Mouse (Mus musculus): Measurements from ENCODE around the gene Plcb4.

Plcb4 gene

DNA sequence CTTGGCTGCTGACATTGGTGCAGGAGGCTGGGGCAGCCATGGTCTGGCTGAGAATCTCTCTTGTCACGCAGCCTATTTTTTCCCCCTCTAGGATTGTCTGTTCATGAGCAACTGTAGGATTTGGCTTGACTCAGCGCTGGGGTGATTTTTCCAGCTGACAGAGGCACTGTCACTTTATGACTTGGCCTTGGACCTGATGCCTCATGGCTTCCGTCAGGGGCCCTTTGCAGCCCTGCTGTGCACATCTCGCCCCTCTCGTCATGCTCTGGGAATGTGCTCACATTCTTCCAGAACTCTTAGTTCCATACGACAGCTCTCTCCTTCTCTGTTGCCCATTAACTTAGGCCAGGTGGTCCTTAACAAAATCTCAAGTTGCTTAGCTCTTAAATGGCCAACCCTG, 152.0 kb downstream of the Plcb4 start:
- in situ Hi-C loops (cut with MboI, MseI), result no loop called here

DNA sequence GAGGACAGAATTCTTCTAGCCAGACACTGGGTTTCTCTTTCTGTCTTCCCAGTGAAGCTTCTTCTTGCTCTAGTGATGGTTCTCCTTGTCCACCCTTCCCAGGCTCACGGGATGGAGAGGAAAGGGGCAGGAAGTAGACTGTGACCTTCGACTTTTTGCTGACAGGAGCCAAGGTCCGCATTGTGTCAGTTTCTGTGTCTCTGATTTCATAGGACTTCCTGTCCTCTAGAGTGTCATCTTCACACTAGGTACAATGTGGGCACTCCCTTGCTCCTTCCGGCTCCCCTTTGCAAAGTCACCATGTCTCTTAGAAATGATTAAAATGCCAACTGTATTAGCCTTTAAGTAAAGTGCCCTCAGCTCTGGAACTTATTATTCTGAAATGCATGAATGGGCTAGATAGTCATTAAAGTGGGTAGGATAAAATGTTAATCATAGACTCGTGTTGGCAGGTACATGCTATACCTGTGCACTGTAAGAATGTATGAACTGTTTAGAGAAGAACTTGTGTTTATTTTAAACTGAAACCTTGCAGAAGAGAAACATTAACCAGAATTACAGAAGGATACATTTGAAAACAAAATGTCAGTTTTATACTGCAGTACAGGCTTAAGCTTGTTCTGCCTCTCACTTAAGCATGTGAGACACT, 152.8 kb downstream of the Plcb4 start:
- in situ Hi-C loops (cut with MboI, MseI), result no loop called here

DNA sequence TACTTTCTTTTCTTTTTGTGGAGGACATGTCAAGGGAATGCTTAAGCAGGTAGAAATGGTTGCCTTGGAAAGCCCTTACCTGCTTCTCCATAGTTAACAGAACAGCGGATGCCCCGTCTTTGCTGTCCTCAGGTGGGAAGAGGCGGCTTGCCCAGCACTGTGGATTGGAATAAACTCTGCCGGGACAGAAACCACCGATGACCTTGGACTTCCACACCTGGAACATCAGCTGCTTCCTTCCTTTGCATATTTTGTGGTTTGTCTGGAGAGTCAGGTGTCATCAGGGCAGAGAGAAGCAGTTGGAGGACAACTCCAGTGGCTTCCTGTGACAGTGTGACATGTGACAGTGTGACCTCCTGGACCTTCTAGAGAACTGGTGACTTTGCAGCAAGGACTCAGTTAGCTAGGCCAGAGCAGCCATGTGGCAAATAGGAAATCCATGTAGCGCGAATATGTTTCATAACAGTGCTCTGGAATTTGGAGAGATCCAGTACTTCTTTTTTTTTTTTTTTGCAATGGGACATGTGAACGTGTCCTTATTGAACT, 154.0 kb downstream of the Plcb4 start:
- in situ Hi-C loops (cut with MboI, MseI), result no loop called here

DNA sequence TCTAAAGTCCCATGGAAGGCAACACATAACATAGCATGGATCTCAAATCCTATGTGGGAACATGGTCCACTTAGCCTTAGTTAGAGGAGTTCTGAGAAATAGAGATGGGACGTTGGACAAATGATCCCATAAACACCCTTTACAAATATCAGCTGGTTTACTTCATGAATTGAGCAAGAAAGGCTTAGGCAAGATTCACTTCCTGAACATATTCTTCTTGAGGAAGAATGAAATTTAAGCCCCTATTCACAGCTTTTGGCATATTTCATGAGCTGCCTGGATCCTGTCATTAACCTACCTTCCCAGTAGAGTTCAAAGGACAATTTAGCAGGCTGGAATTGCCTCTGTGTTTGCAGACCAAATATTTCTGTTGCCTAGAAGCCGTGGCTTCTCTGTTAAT, 161.9 kb downstream of the Plcb4 start:
- in situ Hi-C loops (cut with MboI, MseI), result no loop called here

DNA sequence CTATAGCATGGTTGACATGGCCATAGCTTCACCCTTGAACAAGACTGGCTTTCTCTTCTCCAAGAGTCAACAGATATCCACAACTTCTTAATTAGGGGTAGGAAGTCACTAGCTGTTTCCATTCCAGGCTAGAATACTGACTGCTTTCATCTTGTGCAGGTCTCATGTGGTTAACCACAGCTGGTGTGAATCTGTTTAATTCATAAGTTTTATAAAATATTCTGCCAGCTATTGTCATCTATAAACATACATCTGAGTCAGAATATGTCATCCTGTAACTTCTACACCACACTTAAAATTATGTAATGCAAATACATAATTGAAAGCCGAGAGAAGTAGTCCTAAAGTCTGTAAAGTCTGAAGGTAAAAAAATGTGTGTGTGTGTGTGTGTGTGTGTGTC, 164.9 kb downstream of the Plcb4 start:
- in situ Hi-C loops (cut with MboI, MseI), result no loop called here

DNA sequence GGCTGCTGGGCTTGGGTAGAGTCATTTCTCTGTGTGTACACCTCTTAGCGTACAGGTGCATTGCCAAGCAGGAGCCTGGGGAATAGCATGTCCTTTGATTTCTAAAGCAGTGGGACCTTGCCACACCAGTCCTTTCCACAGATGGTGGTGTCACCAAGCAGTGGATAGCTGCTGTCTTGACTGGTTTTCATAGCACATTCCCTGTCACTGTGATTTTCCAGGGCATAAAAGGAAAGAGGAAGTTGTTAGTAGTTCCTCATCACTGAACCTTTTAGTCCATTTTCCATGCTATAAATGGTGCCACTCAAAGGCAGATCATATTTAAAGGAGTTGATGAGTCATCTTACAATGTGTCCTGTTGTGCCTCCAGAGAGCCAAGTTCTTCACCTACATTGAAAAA, 165.9 kb downstream of the Plcb4 start:
- in situ Hi-C loops (cut with MboI, MseI), result no loop called here

DNA sequence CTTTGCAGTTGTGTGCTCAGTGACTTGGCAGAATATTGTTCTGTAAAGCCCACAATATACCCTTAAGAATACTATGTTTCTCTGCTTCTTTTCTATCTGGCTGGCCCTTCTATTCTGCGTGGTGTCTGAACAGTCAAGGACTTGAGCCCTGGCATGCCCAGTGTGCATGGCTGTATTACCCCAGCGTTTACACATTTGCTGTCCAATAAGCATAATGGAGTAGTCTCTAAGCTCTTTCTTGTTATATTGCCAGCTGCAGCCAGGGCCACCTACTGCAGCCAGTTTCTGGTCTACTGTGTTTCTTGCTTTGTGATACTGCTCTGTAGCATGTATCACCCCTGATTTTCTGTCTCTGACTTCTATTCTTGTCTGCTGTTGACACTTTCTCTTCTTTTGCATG, 166.8 kb downstream of the Plcb4 start:
- in situ Hi-C loops (cut with MboI, MseI), result no loop called here

DNA sequence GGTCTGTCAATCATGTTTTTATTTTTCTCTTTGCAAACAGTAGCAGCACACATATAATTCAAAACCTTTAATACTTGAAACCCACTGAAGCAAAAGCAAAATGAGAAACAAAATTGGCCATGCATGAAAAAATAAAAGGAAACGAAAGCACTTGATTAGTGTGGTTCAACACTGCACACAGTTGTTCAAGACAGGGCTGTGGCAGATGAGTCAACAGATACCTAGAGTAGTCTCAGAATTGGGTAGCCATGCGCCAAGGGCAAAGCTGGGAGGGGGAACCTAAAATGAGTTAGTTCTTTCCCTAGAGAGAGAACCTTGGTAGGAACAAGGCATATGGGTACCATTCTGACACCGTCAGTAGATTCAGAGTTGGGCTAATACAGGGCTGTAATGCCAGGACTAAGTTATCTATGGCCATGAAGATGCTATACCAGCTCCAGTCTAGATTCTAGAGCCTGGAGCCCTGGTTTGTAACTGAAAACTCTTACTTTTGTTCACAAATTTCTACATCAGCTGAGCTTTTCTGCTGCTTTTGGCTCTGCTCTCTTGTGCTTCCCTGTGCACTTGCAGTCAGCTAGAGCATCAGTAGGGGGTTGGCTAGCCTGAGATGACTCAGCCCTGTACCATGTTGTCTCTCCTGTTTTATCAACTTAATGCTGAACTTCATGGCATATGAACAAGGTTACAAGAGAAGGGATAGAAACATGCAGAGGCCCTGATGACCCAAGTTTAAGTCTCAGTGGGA, 168.0 kb downstream of the Plcb4 start:
- in situ Hi-C loops (cut with MboI, MseI), result no loop called here

DNA sequence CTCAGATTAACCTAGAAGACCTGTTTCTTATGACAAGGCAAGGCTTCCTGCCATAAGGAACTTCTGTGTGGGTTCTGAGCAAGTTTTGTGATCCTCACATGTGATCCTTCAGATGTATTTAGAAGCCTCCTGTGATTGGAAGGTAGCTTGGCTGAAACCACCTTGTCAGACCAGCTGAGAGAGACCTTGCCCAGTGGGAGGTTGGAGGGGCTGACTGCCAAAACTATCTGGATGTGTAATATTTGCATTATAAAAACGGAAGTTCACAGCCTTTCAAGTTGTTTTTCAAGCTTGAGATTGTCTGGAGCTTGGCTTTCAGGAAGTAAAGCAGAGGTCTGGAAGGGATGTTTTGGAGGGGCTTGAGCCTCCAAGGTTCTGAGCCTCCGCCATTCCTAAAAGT, 169.6 kb downstream of the Plcb4 start:
- in situ Hi-C loops (cut with MboI, MseI), result no loop called here

DNA sequence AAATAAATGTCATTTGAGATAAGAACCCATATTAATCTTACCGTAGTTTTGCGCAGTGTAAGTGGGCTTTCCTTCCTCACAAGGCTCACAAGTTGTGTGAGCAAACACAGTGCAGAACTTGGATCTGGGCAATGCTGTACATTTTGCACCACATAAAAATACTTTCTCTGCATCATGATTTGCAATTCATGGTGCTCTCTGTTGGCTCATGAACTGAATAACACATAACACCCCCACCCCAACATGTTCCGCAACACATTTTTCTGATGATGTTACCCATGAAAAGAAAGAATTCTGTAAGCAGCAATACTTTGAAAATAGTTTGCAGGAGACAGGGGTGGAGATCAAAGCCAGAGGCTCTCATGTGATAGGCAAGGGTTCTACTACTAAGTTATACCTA, 174.9 kb downstream of the Plcb4 start:
- in situ Hi-C loops (cut with MboI, MseI), result no loop called here

DNA sequence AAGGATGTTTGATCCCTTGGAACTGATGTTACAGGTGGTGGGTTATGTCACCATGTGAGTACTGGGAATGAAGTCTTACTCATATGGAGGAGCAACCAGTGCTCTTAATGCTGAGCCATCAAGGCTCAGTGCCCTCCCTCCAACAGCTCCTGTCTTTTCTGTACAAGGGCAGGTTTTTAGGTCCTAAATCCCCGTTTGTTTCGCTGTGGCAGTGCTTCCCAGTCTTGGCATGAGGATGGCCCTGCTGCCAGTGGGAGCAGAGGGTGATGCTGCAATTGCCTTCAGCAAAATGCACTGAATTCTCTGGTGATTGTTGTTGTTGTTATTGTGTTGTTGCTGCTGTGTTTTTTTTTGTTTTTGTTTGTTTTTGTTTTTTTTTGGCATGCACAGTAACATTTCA, 175.6 kb downstream of the Plcb4 start:
- in situ Hi-C loops (cut with MboI, MseI), result no loop called here

DNA sequence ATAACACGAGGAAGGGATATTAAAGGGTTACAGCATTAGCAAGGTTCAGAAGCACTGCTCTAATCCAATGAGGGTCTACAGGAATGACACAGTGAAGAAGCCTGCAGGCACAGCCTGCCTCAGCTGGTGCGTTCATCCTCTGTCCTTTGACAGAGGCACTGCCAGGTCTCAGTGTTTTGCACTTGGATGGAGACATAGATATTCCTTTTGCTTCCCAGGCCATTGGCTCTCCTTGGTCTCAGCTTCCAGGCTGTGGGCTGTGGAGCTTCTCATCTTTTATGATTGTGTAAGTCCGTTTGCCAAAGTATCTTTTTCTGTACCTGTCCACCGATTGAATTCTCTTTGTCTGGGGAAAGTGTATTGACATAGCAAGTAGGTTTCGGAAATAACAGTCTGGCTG, 177.1 kb downstream of the Plcb4 start:
- in situ Hi-C loops (cut with MboI, MseI), result no loop called here

DNA sequence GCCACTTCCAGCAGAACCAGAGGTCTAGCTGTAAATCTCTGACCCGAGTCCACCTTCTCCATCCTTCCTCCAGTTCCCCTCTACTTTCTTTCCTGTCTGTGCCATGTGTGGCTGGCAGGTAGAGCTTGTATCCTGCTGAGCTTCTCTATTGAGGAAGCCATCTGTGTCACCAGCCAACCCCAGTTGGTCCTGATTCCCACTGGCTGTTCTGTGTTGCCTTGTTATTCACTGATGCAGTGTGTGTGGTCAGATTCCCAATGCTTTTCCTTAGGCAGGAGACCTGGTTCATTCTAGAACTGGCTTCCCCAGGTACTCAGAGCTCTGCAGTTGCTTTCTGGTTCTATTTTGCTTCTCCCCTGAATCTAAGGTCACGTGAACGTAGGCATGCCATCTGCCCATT, 177.6 kb downstream of the Plcb4 start:
- in situ Hi-C loops (cut with MboI, MseI), result no loop called here

DNA sequence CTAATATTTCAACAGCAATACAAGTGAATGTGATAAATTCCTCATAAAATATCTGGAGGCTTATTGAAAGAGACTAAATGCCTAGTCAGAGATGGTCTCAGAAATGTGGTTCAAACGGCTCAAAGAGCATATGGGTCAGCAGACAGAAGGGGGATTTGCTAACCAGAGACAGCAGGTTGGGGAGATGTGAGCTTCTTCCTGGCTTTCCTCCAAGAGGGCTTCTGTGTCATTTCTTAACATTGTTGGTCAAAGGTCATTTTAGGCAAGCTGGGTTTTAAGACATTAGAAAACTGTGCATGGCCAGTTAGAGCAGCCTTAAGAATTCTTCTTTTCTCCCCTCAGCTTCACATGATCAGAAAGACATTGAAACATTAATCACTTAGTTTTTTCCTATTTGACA, 178.9 kb downstream of the Plcb4 start:
- in situ Hi-C loops (cut with MboI, MseI), result no loop called here

DNA sequence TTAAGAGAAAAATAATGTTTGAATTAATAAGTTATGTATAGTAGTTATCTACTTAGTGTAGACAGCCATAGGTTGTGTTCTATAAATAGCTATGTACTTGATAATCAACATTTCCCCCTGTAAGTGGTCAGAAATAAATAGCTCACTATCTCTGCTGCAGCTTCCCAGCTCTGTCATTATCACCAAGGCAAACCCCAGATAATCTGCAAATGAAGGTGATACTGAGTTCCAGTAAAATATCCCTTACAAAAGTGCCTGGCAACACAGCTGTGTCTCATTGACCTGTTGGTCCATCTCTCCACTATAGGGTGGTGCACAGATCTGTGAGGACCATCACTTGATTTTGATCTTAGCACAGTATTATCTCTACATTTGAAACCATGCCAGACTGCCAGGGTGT, 179.3 kb downstream of the Plcb4 start:
- in situ Hi-C loops (cut with MboI, MseI), result no loop called here

DNA sequence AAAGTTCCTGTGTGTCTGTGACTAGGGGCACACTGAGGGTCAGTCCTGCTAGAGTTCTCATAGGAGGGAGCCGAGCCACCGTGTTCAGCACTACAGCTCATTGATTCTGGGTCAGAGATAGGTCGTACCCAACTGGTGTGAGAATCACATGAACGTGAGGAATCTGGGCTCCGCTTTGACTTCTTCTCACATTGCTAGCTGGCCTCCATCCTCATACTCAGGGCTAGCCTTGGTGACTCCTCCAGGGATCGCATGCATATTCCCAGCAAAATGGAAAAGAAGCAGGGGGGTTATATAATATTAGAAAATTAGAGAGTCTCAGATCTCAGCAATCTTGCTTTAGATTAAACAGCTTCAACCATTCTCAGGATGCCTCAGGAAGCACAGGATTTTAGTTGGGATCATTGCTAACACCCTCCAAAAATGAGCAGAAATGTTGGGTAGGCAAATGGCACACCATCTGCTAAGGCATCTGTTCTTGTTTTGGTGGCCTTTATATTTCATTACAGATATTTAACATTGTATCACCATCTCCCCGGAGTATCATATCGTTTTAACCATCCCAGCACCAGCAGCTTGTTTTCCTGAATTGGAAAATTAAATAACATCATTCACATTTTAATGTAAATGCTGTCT, 180.0 kb downstream of the Plcb4 start:
- in situ Hi-C loops (cut with MboI, MseI), result no loop called here

DNA sequence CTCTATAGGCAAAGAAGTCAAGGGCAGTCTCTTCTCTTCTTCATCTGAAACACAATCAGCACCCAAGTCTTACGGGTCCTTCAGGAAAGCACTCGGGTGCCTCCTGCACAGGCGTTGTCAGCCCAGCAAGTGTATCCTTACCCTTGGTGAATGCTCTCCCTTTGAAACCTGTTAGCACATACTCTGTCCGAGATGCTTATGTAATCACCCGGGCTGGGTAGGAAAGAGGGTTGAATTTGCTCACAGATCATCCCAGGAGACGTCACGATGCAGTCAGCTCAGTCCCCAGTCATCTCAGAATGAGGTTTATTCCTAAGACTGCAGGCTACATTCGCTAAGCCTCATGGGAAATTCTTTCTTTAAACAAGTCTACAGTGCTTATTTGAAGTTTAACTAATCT, 184.9 kb downstream of the Plcb4 start:
- in situ Hi-C loops (cut with MboI, MseI), result no loop called here

DNA sequence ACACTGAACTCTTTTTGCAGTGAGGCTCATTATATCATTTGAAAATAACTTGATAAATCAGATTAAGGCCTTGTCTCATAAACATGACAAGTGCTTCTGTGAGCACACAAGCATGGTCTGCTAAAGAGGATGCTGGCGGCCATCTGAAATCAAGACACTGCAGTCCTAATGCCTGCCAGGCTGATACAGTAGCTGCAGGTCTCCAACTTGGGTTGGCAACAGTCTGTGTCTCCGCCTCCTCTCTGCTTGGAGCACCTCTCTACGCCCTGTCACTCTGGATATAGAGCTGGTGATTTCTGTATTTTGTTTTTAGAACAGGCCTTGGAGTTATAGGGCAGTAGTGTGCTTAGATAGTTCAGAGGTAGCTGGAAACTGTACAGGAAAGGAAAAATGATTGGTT, 188.1 kb downstream of the Plcb4 start:
- in situ Hi-C loops (cut with MboI, MseI), result no loop called here

DNA sequence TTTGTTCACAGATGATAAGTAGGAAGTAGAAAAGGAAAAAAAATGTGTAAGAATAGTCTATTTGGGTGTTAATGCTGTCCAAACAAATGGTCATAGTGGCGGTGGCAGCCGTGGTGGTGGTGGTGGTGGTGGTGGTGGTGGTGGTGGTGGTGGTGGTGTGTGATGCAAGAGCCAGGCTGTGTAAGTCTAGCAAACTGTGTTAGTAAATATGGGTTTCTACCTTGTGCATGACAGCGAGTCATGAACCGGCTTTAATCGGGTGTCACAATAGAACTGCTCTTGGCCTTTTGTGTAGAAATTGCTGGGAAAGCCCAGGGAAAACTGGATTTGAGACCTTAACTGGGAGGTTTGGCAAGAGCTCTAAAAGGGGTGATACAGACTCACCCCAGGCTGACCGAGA, 188.9 kb downstream of the Plcb4 start:
- in situ Hi-C loops (cut with MboI, MseI), result no loop called here

DNA sequence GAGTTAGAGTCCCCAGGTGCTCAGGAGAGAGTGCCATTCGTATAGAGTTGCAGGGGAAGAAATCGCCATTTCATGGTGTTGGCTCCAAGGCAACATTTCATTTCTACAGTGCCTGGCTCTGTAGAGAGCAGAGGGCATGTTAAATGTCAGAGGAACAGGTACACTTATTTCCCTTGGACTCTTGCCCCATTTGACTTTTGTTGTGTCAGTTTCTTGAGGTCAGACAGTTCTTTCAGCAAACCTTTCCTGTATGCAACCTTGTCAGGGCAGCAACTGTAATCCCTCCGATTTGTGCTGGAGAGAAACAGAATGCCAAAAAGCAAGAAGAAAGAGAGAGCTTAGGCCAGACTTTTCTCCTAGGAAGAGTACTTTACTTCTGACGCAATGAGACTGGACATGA, 189.4 kb downstream of the Plcb4 start:
- in situ Hi-C loops (cut with MboI, MseI), result no loop called here

DNA sequence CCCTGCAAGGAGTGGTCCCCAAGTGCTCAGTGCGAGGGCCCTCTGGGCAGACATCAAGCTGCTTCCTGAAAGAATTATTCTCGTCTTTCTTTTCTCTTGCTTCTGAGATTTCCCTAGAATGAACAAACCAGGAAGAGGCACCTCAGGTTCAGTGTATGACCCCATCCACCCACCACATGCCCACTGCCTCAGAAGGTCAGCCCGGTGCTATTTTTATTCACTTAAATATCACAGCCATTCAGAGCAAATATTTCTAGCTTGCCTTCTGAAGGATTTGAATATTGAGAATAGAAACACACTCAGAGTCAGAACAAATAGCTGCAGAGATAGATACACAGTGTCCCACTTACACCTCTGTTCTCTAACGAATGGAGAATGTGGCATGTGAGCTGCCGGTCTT, 193.2 kb downstream of the Plcb4 start:
- in situ Hi-C loops (cut with MboI, MseI), result no loop called here

DNA sequence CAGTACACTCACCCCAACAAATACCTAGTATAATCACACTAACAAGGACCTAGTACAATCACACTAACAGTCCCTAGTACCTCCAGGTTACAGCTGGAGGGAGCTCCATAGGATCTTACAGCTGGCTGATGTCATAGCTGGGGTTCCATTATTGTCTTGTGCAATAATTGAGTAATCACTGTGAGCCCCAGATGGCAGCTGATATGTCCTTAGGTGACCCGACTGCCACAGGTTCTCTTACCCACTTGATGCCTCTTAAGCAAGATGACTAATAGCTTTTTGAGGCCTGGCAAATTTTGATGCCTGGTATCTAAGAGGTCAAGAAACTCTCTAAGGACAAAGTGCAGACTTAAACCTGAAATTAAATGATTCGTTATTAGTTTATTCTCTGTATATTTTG, 194.3 kb downstream of the Plcb4 start:
- in situ Hi-C loops (cut with MboI, MseI), result no loop called here

DNA sequence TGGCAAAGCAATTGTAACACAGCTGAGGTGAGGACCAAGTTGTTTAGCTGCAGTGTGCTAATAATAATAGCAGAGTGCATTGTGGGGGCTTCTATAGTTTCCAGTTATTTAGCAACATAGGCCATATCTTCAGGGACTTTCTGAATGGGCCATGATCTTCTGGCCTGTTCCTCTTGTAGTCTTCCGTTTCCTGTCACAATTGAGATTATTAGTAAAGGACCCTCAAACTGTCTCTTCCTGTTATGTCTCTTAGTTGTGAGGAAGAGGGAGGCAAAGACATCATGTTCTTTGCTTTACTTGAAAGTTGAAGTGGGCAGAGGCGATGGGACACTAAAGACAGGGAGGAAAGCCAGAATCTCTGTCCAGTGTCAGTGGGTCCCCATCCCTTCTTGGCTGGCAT, 195.2 kb downstream of the Plcb4 start:
- in situ Hi-C loops (cut with MboI, MseI), result no loop called here
